ENCODE assay signal across 7 mouse cellular contexts in genomic region chr17:24724184-24724583, GRCm38 (mm10). TPM values are rescaled to one million over a fixed set of nuclear protein-coding genes. Genes with fewer than 3 reads are reported as not detected.
DNase-seq lines count a peak whose midpoint lies in the region; ATAC-seq and TF ChIP-seq lines count a peak whose summit lies in the region.

Gene Ndufb10 (minus strand): TSS chr17:24724478.

- peak within 1 kb of the TSS; percentile 74 for H3K4me3 ChIP-seq in embryonic facial prominence, embryonic 12.5 days
- peak within 1 kb of the TSS; percentile 87 for H3K4me3 ChIP-seq in kidney, adult 2 months (ENCODE audit: insufficient read depth, low read depth, low read length)
- peak within 1 kb of the TSS; percentile 81 for H3K4me3 ChIP-seq in limb, embryonic 12.5 days (replicated peaks)
- peak within 1 kb of the TSS; percentile 93 for H3K4me3 ChIP-seq in midbrain, embryonic 15.5 days
- H3K4me3 ChIP-seq in spleen, adult 2 months (ENCODE audit: extremely low read depth, insufficient read depth, insufficient read length) = peak within 1 kb of the TSS; percentile 98

- peak within 1 kb of the TSS; percentile 86 for H3K9ac ChIP-seq in embryonic facial prominence, embryonic 12.5 days
- peak within 1 kb of the TSS; percentile 88 for H3K9ac ChIP-seq in limb, embryonic 12.5 days (replicated peaks)
- peak within 1 kb of the TSS; percentile 94 for H3K9ac ChIP-seq in midbrain, embryonic 15.5 days

- under 1% methylated on average over 30 of the region's 30 CpGs for WGBS in embryonic facial prominence, embryonic 12.5 days
- WGBS in kidney, adult 2 months = under 1% methylated on average over 30 of the region's 30 CpGs
- under 1% methylated on average over 30 of the region's 30 CpGs for WGBS in limb, embryonic 12.5 days
- WGBS in midbrain, embryonic 15.5 days = under 1% methylated on average over 30 of the region's 30 CpGs
- WGBS in spleen, adult 2 months = 0% methylated on average over 30 of the region's 30 CpGs

- peak; percentile 98 for DNase-seq in adrenal gland, postnatal 25 days
- DNase-seq in heart, adult 18-20 months = peak; percentile 96 to 98
- DNase-seq in kidney, adult 2 months = peak; percentile 98
- DNase-seq in spleen, adult 2 months (ENCODE audit: low read depth in 1 of 2, low spot score in 2 of 2) = peak; percentile 82 to 93

- peak within 1 kb of the TSS; percentile 74 for H3K27ac ChIP-seq in embryonic facial prominence, embryonic 12.5 days
- peak within 1 kb of the TSS; percentile 90 for H3K27ac ChIP-seq in kidney, adult 2 months (ENCODE audit: insufficient read depth, low read depth, low read length)
- peak within 1 kb of the TSS; percentile 80 for H3K27ac ChIP-seq in limb, embryonic 12.5 days
- peak within 1 kb of the TSS; percentile 88 for H3K27ac ChIP-seq in midbrain, embryonic 15.5 days
- peak within 1 kb of the TSS; percentile 89 for H3K27ac ChIP-seq in spleen, adult 2 months (ENCODE audit: insufficient read depth, low read length)

- peaks cover 18% of the 10 kb centered on the region for H3K36me3 ChIP-seq in embryonic facial prominence, embryonic 12.5 days
- H3K36me3 ChIP-seq in kidney, adult 2 months (ENCODE audit: control insufficient read depth, insufficient read depth, low read length) = no peaks in the 10 kb centered on the region; the same call in 1 of the 2 replicates
- peaks cover 18% of the 10 kb centered on the region for H3K36me3 ChIP-seq in limb, embryonic 12.5 days
- H3K36me3 ChIP-seq in midbrain, embryonic 15.5 days (replicated peaks) = peaks cover 10% of the 10 kb centered on the region
- peaks cover 12% of the 10 kb centered on the region for H3K36me3 ChIP-seq in spleen, adult 2 months (ENCODE audit: control insufficient read depth, insufficient read depth, low read length)

- peaks cover 22% of the 10 kb centered on the region for H3K4me1 ChIP-seq in embryonic facial prominence, embryonic 12.5 days
- peaks cover 2% of the 10 kb centered on the region; the same call in 1 of the 2 replicates for H3K4me1 ChIP-seq in kidney, adult 2 months (ENCODE audit: control insufficient read depth, insufficient read depth, low read length)
- peaks cover 26% of the 10 kb centered on the region for H3K4me1 ChIP-seq in limb, embryonic 12.5 days (replicated peaks)
- H3K4me1 ChIP-seq in midbrain, embryonic 15.5 days = peaks cover 34% of the 10 kb centered on the region
- peaks cover 7% of the 10 kb centered on the region for H3K4me1 ChIP-seq in spleen, adult 2 months (ENCODE audit: control insufficient read depth, insufficient read depth, insufficient read length)

- peak; percentile 96 for TF ChIP-seq POLR2A in kidney, adult 2 months (IDR thresholded peaks at IDR 0.05; ENCODE audit: low read depth, low read length)
- peak; percentile 93 for TF ChIP-seq POLR2A in spleen, adult 2 months (IDR thresholded peaks at IDR 0.05; ENCODE audit: low read depth, low read length)

- peak within 1 kb of the TSS; percentile 69 for H3K4me2 ChIP-seq in embryonic facial prominence, embryonic 12.5 days (replicated peaks)
- peak within 1 kb of the TSS; percentile 82 for H3K4me2 ChIP-seq in limb, embryonic 12.5 days
- peak within 1 kb of the TSS; percentile 70 for H3K4me2 ChIP-seq in midbrain, embryonic 15.5 days

- peak; percentile 96; the same call in 1 of the 2 replicates for TF ChIP-seq CTCF in kidney, adult 2 months (conservative IDR thresholded peaks at IDR 0.05; ENCODE audit: insufficient read depth, insufficient read length, low read depth, low read length)
- TF ChIP-seq CTCF in spleen, adult 2 months (IDR thresholded peaks at IDR 0.05; ENCODE audit: extremely low read depth, insufficient read depth, insufficient read length, insufficient replicate concordance) = peak; percentile 94

- ATAC-seq in embryonic facial prominence, embryonic 12.5 days (ENCODE audit: insufficient number of reproducible peaks, insufficient read depth, low FRiP score, low TSS enrichment) = peak; percentile 67
- ATAC-seq in limb, embryonic 12.5 days (ENCODE audit: insufficient number of reproducible peaks, insufficient read depth, low FRiP score, low TSS enrichment, low read depth) = peak; percentile 65
- ATAC-seq in midbrain, embryonic 15.5 days (replicated peaks) = peak; percentile 74

- H3K27me3 ChIP-seq in embryonic facial prominence, embryonic 12.5 days = no peaks in the 10 kb centered on the region
- H3K27me3 ChIP-seq in kidney, adult 2 months (replicated peaks; ENCODE audit: control insufficient read depth, insufficient read depth, low read length) = no peaks in the 10 kb centered on the region
- peaks cover 3% of the 10 kb centered on the region; the same call in 1 of the 2 replicates for H3K27me3 ChIP-seq in limb, embryonic 12.5 days
- H3K27me3 ChIP-seq in midbrain, embryonic 15.5 days (replicated peaks) = peaks cover 9% of the 10 kb centered on the region
- H3K27me3 ChIP-seq in spleen, adult 2 months (ENCODE audit: control insufficient read depth, insufficient read depth, low read length) = no peaks in the 10 kb centered on the region

- H3K9me3 ChIP-seq in embryonic facial prominence, embryonic 12.5 days = no peaks in the 10 kb centered on the region
- H3K9me3 ChIP-seq in limb, embryonic 12.5 days = no peaks in the 10 kb centered on the region
- H3K9me3 ChIP-seq in midbrain, embryonic 15.5 days = no peaks in the 10 kb centered on the region

RNA-seq across cellular contexts. Expression of gene Ndufb10, which starts in this region (rescaled TPM):
- 230 and 272 TPM in 2 replicates for total RNA-seq in adrenal gland, postnatal 25 days (2021)
- polyA plus RNA-seq in embryonic facial prominence, embryonic 12.5 days (2016; fragmentation: Nextera tagmentation; extraction: Ambion mirVana) = 209 and 223 TPM in 2 replicates
- 1,000 to 10,000 TPM in 1 of 2 experiments, 100 to 1,000 TPM in 1; 976 to 1,178 TPM for total RNA-seq in heart, adult 18-20 months (2021)
- 626 and 656 TPM in 2 replicates for polyA plus RNA-seq in kidney, adult 2 months (2012; rRNA removed)
- polyA plus RNA-seq in limb, embryonic 12.5 days (2016; fragmentation: Nextera tagmentation; extraction: Ambion mirVana) = 206 and 217 TPM in 2 replicates
- polyA plus RNA-seq in midbrain, embryonic 15.5 days (2015; fragmentation: Nextera tagmentation; extraction: Ambion mirVana) = 270 and 281 TPM in 2 replicates
- polyA plus RNA-seq in spleen, adult 2 months (2012; rRNA removed) = 91.1 and 135 TPM in 2 replicates

Comparison
In these comparisons a context has a peak if more than half of its experiments do, and no peak if none do; other contexts are left out.
1. Peak in every context shown above with its lines: DNase-seq, ATAC-seq, H3K4me3 ChIP-seq and H3K27ac ChIP-seq.